Mouse (Mus musculus) hematopoietic stem cell, adult 5-6 weeks (primary cell): Measurements from ENCODE around the gene Akt2. TPM values are rescaled to one million over a fixed set of nuclear protein-coding genes. Genes with fewer than 3 reads are reported as not detected.
"Not testable (repeated sequence)": the region's sequence is repeated elsewhere in the genome, so short reads cannot be mapped to it uniquely, and the experiment has no call there.

ENCODE experiments used
- ATAC-seq, 2 experiments: fragments of 125-278 bp in 1 of 2; replicated peaks in 1 of 2; 2 replicates each; pipeline ENCODE4 v1.8.0; 2016 to 2017; ENCODE audit warnings: inconsistent platforms in 2 of 2, mild to moderate bottlenecking in 2 of 2, moderate number of reproducible peaks in 2 of 2, low read depth in 1 of 2, moderate TSS enrichment in 1 of 2; ENCODE audit not compliant: low FRiP score in 2 of 2, poor library complexity in 2 of 2, severe bottlenecking in 2 of 2, insufficient read depth in 1 of 2, low TSS enrichment in 1 of 2
- total RNA-seq: library from RNA; stranded (forward); fragments of 172-1452, 232-1000 nt; gene quantifications from 2 replicates; pipeline ENCODE4 v1.2.3, GENCODE M21; 2017

Gene Akt2
- total RNA-seq, 1 experiment from 2014 or later = 63.1 TPM

GRCm38 (mm10) chr7:27635094-27635493 is 43.7 kb downstream of the Akt2 start:
- ATAC-seq = not testable (repeated sequence)

DNA sequence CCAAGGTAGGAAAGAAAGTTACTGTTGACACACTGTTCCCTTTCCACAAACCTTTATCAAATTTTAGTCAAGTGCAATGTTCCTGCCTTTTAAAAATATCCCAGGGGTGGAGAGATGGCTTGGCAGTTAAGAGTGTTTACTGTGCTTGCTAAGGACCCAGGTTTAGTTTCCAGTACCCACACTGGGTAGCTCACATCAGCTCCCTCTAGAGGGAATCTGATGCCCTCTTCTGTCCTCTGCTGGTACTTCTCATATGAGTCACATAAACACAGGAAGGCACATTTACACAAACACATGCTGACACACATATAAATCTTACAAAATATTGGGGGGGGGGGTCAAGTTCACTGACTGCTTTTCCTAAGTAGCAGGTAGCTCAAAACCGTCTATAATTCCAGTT is 53.1 kb downstream of the Akt2 start:
- ATAC-seq = no peak

- no peak for ATAC-seq
Observed at GRCm38 (mm10) chr7:27646516-27646915, 55.2 kb downstream of the Akt2 start.

DNA sequence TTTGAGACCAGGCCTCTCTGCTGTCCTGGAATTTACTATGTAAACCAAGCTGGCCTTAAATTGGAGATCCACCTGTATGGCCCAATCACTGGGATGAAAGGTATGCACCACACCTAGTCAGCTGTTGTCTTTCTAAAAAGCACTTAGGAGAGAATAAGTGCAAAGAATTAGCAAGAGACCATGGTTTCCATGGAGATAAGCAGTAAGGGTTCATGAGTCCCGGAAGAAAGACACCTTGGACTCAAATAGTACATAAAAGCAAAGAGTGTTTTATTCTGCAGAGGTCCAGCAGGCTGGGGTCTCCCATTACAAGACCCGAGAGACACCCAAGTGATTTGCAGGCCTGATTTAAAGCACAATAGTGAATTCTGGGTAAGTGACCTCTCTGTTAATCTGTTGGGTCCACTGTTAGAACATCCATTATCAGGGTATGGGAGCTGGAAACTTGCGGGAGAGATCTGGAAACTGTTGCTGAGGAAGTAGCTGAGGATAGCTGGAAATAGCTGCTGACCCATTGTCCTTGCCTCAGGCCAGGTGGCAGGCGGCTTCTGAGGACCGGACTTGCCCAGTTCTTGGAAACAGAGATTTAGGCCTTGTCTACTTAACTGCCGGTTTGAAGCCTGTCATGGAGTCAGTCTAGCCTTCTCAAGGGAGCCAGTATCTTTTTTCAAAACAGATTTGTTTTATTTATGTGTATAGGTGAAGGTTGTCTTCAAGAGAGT is 56.1 kb downstream of the Akt2 start:
- no peak for ATAC-seq

DNA sequence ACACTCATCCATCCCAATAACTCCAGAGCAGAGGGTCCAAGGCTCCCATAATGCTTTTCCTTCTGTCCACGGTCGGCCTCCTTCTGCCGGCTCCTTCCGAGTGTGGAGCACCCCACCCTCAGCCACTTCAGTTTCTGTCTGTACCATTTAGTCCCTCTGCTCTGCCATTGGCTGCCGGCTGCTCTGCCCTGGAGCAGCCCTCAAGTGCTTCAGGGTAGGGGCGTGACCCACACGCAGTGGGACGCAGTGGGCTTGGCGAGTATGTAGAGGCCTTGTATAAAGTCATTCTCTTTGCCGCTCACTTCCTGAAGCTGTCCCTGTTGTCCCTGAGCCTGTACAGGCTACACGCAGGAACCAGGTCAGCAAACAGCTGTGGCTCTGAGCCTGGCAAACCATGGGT is 58.4 kb downstream of the Akt2 start:
- ATAC-seq = no peak

DNA sequence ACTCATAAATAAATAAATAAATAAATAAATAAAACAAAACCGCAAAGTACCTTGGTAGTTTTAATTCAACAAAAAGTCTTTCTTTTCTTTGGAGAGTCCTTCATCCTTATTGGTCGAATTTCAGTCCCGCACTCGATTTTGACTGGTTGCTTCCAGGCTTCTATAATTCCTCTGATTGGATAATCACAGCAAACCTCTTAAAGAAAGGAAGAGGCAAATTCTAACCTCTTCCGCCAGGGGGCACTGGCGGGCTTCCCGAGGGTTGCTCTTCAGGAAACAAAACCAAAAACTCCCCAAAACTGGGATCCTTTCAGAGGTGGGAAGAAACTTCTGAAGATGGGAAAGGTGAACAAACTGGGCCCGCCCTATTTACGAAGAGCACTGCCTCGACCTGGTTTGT is 59.6 kb downstream of the Akt2 start:
- peak; percentile 59; a peak in 3 of 4 replicates for ATAC-seq

DNA sequence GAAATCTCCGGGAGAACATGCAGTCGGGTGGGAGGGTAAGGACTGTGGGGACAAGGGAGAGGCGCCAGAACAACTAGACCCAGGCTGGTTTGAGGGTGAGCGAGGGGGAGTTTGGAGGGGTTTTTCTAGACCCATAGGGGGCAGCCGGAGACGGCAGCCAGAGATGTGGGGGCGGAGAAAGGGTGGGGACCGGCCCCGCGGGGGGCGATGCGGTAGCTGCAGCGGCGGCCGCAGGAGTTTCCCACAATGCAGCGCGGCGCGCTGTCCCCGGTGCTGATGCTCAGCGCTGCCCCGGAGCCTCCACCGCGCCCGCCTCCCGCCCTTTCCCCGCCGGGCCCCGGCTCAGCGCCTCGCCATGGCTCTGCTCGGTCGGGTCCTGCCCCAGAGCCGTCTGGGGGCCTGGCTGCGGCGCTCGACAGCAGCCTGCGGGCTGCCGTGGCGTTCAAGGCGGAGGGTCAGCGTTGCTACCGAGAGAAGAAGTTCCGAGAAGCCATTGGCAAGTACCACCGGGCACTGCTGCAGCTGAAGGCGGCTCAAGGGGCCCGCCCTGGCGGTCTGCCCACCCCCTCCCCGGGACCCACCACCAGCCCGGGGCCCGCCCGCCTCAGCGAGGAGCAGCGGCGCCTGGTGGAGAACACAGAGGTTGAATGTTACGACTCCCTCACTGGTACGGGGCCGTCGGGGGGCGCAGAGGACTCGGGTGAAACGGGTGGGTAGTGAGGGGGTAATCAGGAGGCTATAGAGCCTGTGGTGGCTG is 62.5 kb downstream of the Akt2 start, which contains the start of gene Ttc9b:
Gene Ttc9b, plus strand, starts transcription at position 235 of the 757 bp plus-strand sequence.
- ATAC-seq = peak in 1 of 2 experiments; percentile 41; a peak in 1 of 4 replicates

- no peak for ATAC-seq
Observed at GRCm38 (mm10) chr7:27654607-27655276, 63.4 kb downstream of the Akt2 start.

DNA sequence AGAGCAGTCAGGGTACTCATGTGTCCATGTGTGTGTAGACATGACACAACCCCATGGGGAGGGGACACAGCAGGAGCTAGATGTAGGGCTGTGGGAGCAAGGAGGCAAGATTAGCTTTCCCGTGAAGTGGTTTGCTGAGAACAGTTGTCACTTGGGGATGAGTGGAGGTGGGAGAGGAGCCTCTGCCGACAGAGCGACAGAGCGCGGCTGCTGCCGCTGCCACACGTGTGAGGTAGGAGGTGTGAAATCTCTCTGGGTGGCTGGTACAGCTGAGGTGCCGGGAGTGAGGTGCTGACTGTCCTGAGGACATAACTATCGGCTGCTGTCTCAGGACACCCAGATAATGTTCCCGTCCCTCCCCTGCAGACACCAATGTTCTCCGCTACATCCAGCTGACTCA is 64.2 kb downstream of the Akt2 start:
- ATAC-seq = no peak

GRCm38 (mm10) chr7:27656600-27656999 is 65.2 kb downstream of the Akt2 start:
- ATAC-seq = no peak

- ATAC-seq = no peak
Observed at GRCm38 (mm10) chr7:27657824-27658395, 66.6 kb downstream of the Akt2 start.

DNA sequence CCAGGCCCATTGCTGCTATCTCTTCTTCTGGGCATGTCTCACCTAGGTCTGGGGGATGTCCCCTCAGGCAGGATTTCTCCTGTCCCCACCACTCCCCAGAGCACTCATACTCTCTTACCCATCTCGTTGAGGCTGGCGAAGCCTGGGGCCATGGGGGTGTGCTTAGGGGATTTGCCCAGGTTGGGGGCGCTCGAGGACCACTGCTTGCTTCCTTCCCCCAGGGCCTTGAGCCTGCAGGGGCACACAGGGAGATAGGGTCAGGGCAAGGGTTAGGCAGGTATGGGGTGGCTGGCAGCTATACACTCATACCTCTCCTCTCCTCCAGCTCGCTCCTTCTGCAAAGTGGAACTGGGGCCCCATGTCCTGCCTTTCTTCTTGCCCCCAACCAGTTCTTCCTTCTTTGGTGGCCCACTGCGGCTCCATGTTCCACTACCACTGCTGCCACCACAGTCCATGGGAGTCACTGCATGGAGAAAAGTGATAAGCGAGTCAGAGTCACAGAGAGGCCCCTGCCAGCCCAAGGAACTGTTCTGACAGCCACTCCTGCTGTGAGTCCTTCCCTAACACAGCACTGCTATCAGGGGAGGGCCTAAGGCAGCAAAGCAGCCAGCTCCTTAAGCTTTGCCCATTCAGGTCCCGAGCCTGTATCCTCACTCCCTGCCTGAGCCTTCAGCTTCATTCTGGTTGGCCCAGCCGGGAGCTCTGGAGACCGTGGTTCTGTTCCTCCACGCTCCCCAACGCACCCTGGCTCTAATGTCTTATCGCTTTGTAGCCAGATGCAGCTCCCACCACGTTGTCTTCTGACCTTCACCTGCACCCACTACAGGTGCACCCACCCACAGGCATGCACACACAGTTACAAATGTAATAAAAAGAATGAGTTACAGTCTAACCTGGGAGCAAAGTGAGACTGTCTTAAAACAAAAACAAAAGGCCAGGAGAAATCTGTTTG is 67.6 kb downstream of the Akt2 start:
- ATAC-seq = no peak

DNA sequence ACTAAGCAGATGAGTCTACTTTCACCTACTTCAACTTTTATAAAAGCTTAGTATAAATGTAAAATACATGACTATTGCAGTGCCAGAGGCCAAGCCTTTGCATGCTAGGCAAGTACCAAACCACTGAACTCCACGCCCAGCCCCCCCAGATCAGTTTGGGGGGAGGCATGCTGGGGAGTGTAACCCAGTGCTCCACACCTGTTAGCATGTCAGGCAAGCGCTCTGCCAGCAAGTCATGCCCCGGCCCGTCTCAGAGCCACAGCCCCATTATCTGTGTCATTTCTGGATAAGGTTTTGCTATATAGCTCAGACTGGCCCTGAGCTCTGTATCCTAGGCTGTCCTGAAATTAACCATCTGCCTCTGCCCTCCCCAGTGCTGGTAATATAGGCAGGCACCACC is 70.7 kb downstream of the Akt2 start:
- ATAC-seq = no peak

- ATAC-seq = no peak
Observed at GRCm38 (mm10) chr7:27673064-27673574, 81.8 kb downstream of the Akt2 start.

DNA sequence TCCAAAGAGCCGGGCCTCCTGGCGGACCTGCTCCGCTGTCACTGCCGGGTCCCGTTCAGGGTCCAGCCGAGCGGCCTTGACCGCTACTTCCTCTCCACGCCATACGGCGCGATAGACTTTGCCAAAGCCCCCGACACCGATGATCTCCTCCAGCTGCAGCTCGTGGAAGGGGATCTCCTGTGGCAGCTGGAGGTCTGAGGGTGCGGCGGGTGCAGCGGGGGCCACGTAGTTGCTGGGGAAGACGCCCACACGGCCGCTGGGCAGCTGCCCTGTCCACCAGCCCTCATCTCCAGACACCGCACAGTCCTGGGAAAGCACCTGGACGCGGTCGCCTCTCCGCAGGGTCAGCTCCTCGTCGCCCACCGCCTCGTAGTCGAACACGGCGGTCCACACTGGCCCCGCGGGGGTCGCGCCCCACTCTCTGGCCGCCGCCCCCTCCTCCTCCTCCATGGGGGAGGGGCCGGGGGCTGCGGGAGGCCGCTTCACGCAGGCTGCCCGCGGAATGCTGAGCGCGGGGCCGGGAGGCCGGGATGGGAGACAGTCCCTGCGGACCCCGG is 82.3 kb downstream of the Akt2 start:
- peak in 1 of 2 experiments; percentile 16; a peak in 1 of 4 replicates for ATAC-seq

DNA sequence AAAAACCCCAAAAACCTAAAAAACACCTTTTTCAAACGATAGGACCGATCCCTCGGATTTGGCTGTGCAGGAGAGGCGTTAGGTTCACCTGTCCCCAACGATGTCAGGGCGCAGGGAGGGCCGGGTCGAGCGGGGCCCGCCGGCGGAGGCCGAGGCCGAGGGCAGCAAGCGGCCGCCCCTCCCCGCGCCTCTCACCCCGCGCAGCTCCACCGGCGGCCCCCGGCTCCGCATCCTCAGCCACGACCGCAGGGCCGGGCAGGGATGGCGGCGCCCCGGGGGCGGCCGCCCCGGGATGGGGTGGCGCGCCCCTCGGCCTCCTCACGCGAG is 82.8 kb downstream of the Akt2 start:
- ATAC-seq = 0 out of 4 replicates have a peak, but pooled peaks of 1 of the 2 experiments have one; percentile 1
